Mouse (Mus musculus) liver, embryonic 12.5 days (tissue): ENCODE data around the gene Gm5169. TPM values are rescaled to one million over a fixed set of nuclear protein-coding genes. Genes with fewer than 3 reads are reported as not detected.
"Not testable (repeated sequence)": the region's sequence is repeated elsewhere in the genome, so short reads cannot be mapped to it uniquely, and the experiment has no call there.

ENCODE experiments used
- ATAC-seq: fragments of 200-750 bp; cut with Nextera tagmentation; 2 replicates; pipeline ENCODE4 v1.8.0; 2017; ENCODE audit warnings: moderate number of reproducible peaks, mild to moderate bottlenecking, moderate library complexity
- H3K27ac ChIP-seq: fragments of 300-500 bp; sonication (generic); 2 replicates; pipeline ENCODE4 v1.5.1; 2016; ENCODE audit warnings: mild to moderate bottlenecking
- H3K27me3 ChIP-seq: fragments of 300-500 bp; sonication (generic); replicated peaks from 2 replicates; pipeline ENCODE4 v1.6.1; 2016; ENCODE audit warnings: mild to moderate bottlenecking, moderate library complexity
- H3K36me3 ChIP-seq: fragments of 300-500 bp; sonication (generic); 2 replicates; pipeline ENCODE4 v1.6.1; 2016; ENCODE audit warnings: mild to moderate bottlenecking, moderate library complexity
- H3K4me1 ChIP-seq: fragments of 300-500 bp; sonication (generic); 2 replicates; pipeline ENCODE4 v1.6.1; 2016
- H3K4me2 ChIP-seq: fragments of 300-500 bp; sonication (generic); 2 replicates; pipeline ENCODE4 v1.6.1; 2016; ENCODE audit warnings: mild to moderate bottlenecking, moderate library complexity
- H3K4me3 ChIP-seq: fragments of 300-500 bp; sonication (generic); 2 replicates; pipeline ENCODE4 v1.5.1; 2016; ENCODE audit warnings: mild to moderate bottlenecking, moderate library complexity
- H3K9ac ChIP-seq: fragments of 300-500 bp; sonication (generic); 2 replicates; pipeline ENCODE4 v1.6.1; 2016; ENCODE audit warnings: mild to moderate bottlenecking, moderate library complexity
- H3K9me3 ChIP-seq: fragments of 300-500 bp; sonication (generic); replicated peaks from 2 replicates; pipeline ENCODE4 v1.6.1; 2016; ENCODE audit warnings: mild to moderate bottlenecking, moderate library complexity
- WGBS: fragments of 180-500 bp; shearing (Covaris S2); methylation state at CpG from one replicate; pipeline ENCODE4 v1.1.7; 2016; ENCODE audit not compliant: insufficient replicate concordance; 5-methylcytosine and 5-hydroxymethylcytosine counted together
- polyA plus RNA-seq: library from polyadenylated mRNA; unstranded; fragments of >200 nt; fragmentation: Nextera tagmentation; extraction: Ambion mirVana; gene quantifications from 2 replicates; pipeline ENCODE4 v1.2.1, GENCODE M21; 2016

Gm5169 gene
- polyA plus RNA-seq = not detected in 2 replicates

GRCm38 (mm10) chrX:25301355-25301754, at the start of gene Gm5169:
Gene Gm5169, minus strand, starts transcription at chrX:25301455.
- not testable (repeated sequence) for H3K4me1 ChIP-seq, H3K4me3 ChIP-seq, ATAC-seq, H3K9me3 ChIP-seq, H3K4me2 ChIP-seq, H3K9ac ChIP-seq, H3K36me3 ChIP-seq, H3K27ac ChIP-seq, H3K27me3 ChIP-seq
- no CpG with 5 or more reads among the region's 6 CpGs for WGBS

- H3K36me3 ChIP-seq, ATAC-seq, H3K4me3 ChIP-seq, H3K4me1 ChIP-seq, H3K27me3 ChIP-seq, H3K27ac ChIP-seq, H3K9me3 ChIP-seq, H3K4me2 ChIP-seq, H3K9ac ChIP-seq: not testable (repeated sequence)
- 75% methylated on average over 15 of the region's 15 CpGs for WGBS
Observed at GRCm38 (mm10) chrX:25347424-25347823, 46.2 kb upstream of the Gm5169 start.
